Mouse (Mus musculus) liver, embryonic 12.5 days (tissue): ENCODE results near the gene Klf16. TPM values are rescaled to one million over a fixed set of nuclear protein-coding genes. Genes with fewer than 3 reads are reported as not detected.

ENCODE experiments used
- ATAC-seq: fragments of 200-750 bp; cut with Nextera tagmentation; 2 replicates; pipeline ENCODE4 v1.8.0; 2017; ENCODE audit warnings: moderate number of reproducible peaks, mild to moderate bottlenecking, moderate library complexity
- H3K27ac ChIP-seq: fragments of 300-500 bp; sonication (generic); 2 replicates; pipeline ENCODE4 v1.5.1; 2016; ENCODE audit warnings: mild to moderate bottlenecking
- H3K27me3 ChIP-seq: fragments of 300-500 bp; sonication (generic); replicated peaks from 2 replicates; pipeline ENCODE4 v1.6.1; 2016; ENCODE audit warnings: mild to moderate bottlenecking, moderate library complexity
- H3K36me3 ChIP-seq: fragments of 300-500 bp; sonication (generic); 2 replicates; pipeline ENCODE4 v1.6.1; 2016; ENCODE audit warnings: mild to moderate bottlenecking, moderate library complexity
- H3K4me1 ChIP-seq: fragments of 300-500 bp; sonication (generic); 2 replicates; pipeline ENCODE4 v1.6.1; 2016
- H3K4me2 ChIP-seq: fragments of 300-500 bp; sonication (generic); 2 replicates; pipeline ENCODE4 v1.6.1; 2016; ENCODE audit warnings: mild to moderate bottlenecking, moderate library complexity
- H3K4me3 ChIP-seq: fragments of 300-500 bp; sonication (generic); 2 replicates; pipeline ENCODE4 v1.5.1; 2016; ENCODE audit warnings: mild to moderate bottlenecking, moderate library complexity
- H3K9ac ChIP-seq: fragments of 300-500 bp; sonication (generic); 2 replicates; pipeline ENCODE4 v1.6.1; 2016; ENCODE audit warnings: mild to moderate bottlenecking, moderate library complexity
- H3K9me3 ChIP-seq: fragments of 300-500 bp; sonication (generic); replicated peaks from 2 replicates; pipeline ENCODE4 v1.6.1; 2016; ENCODE audit warnings: mild to moderate bottlenecking, moderate library complexity
- WGBS: fragments of 180-500 bp; shearing (Covaris S2); methylation state at CpG from one replicate; pipeline ENCODE4 v1.1.7; 2016; ENCODE audit not compliant: insufficient replicate concordance; 5-methylcytosine and 5-hydroxymethylcytosine counted together
- polyA plus RNA-seq: library from polyadenylated mRNA; unstranded; fragments of >200 nt; fragmentation: Nextera tagmentation; extraction: Ambion mirVana; gene quantifications from 2 replicates; pipeline ENCODE4 v1.2.1, GENCODE M21; 2016

The Klf16 gene
- polyA plus RNA-seq, 1 experiment from 2014 or later, result 24.7 TPM

GRCm38 (mm10) chr10:80568876-80569275 lies 8.2 kb downstream of the Klf16 start:
- ATAC-seq, result no peak
- Histone ChIP-seq H3K4me1 (peaks cover 74% of the 10 kb centered on the region), H3K9me3 (no peaks in the 10 kb centered on the region), H3K27me3 (no peaks in the 10 kb centered on the region), H3K36me3 (peaks cover 46% of the 10 kb centered on the region), H3K27ac (peak overlapping the region; percentile 99), H3K9ac (peak overlapping the region; percentile 56), H3K4me2 (peak overlapping the region; percentile 100), H3K4me3 (peak overlapping the region; percentile 91; the same call in 1 of the 2 replicates)
- WGBS, result 93% methylated on average over 29 of the region's 29 CpGs

GRCm38 (mm10) chr10:80566375-80567092 lies 10.6 kb downstream of the Klf16 start:
- peak; percentile 44 for ATAC-seq
- Histone ChIP-seq H3K27ac (peak overlapping the region; percentile 59), H3K4me2 (peak overlapping the region; percentile 13; the same call in 1 of the 2 replicates), H3K9ac (no peak overlapping the region), H3K27me3 (no peaks in the 10 kb centered on the region), H3K36me3 (peaks cover 49% of the 10 kb centered on the region), H3K9me3 (no peaks in the 10 kb centered on the region), H3K4me1 (peaks cover 59% of the 10 kb centered on the region), H3K4me3 (no peak overlapping the region)
- 37% methylated on average over 17 of the region's 17 CpGs for WGBS

- peak; percentile 81 for ATAC-seq
- Histone ChIP-seq H3K4me3 (peak within 1 kb of the TSS; percentile 96), H3K27ac (peak within 1 kb of the TSS; percentile 87), H3K4me1 (peaks cover 57% of the 10 kb centered on the region), H3K27me3 (no peaks in the 10 kb centered on the region), H3K9ac (peak within 1 kb of the TSS; percentile 91), H3K9me3 (no peaks in the 10 kb centered on the region), H3K36me3 (peaks cover 44% of the 10 kb centered on the region), H3K4me2 (peak within 1 kb of the TSS; percentile 82)
- WGBS, result under 1% methylated on average over 72 of the region's 72 CpGs
Observed at GRCm38 (mm10) chr10:80561116-80561944, 15.8 kb downstream of the Klf16 start, which contains the start of gene Rexo1. TSS of gene Rexo1 (minus strand) at chr10:80561560.

- Histone ChIP-seq H3K9ac (peak overlapping the region; percentile 91), H3K4me1 (peaks cover 52% of the 10 kb centered on the region), H3K4me3 (peak overlapping the region; percentile 96), H3K4me2 (peak overlapping the region; percentile 82), H3K9me3 (no peaks in the 10 kb centered on the region), H3K27ac (peak overlapping the region; percentile 87), H3K36me3 (peaks cover 38% of the 10 kb centered on the region), H3K27me3 (no peaks in the 10 kb centered on the region)
- WGBS, result 1% methylated on average over 13 of the region's 13 CpGs
- 0 out of 2 replicates have a peak, but pooled peaks have one; percentile 4 for ATAC-seq
Observed at GRCm38 (mm10) chr10:80560621-80561020, 16.5 kb downstream of the Klf16 start.

GRCm38 (mm10) chr10:80559431-80559830 lies 17.7 kb downstream of the Klf16 start:
- no peak for ATAC-seq
- H3K4me2 ChIP-seq, result peak overlapping the region; percentile 82
- H3K27me3 ChIP-seq, result no peaks in the 10 kb centered on the region
- H3K4me1 ChIP-seq, result peaks cover 60% of the 10 kb centered on the region
- 81% methylated on average over 7 of the region's 7 CpGs for WGBS
- H3K27ac ChIP-seq, result peak overlapping the region; percentile 27; the same call in 1 of the 2 replicates
- H3K9me3 ChIP-seq, result no peaks in the 10 kb centered on the region
- peaks cover 29% of the 10 kb centered on the region for H3K36me3 ChIP-seq
- peak overlapping the region; percentile 91; the same call in 1 of the 2 replicates for H3K9ac ChIP-seq
- H3K4me3 ChIP-seq, result peak overlapping the region; percentile 96

GRCm38 (mm10) chr10:80557346-80557965 lies 19.7 kb downstream of the Klf16 start:
- peaks cover 78% of the 10 kb centered on the region for H3K4me1 ChIP-seq
- H3K27me3 ChIP-seq, result no peaks in the 10 kb centered on the region
- no peaks in the 10 kb centered on the region for H3K9me3 ChIP-seq
- WGBS, result 40% methylated on average over 5 of the region's 5 CpGs
- no peak overlapping the region for H3K4me3 ChIP-seq
- peak overlapping the region; percentile 50 for H3K27ac ChIP-seq
- ATAC-seq, result no peak
- H3K4me2 ChIP-seq, result peak overlapping the region; percentile 4; the same call in 1 of the 2 replicates
- H3K36me3 ChIP-seq, result peaks cover 22% of the 10 kb centered on the region
- H3K9ac ChIP-seq, result peak overlapping the region; percentile 46

GRCm38 (mm10) chr10:80553997-80554396 lies 23.1 kb downstream of the Klf16 start:
- Histone ChIP-seq H3K9me3 (no peaks in the 10 kb centered on the region), H3K36me3 (peaks cover 45% of the 10 kb centered on the region), H3K4me2 (peak overlapping the region; percentile 75), H3K4me3 (peak overlapping the region; percentile 31), H3K4me1 (peaks cover 76% of the 10 kb centered on the region), H3K27me3 (no peaks in the 10 kb centered on the region), H3K27ac (peak overlapping the region; percentile 91), H3K9ac (peak overlapping the region; percentile 70)
- 55% methylated on average over 6 of the region's 6 CpGs for WGBS
- ATAC-seq, result peak; percentile 53

- peak; percentile 93 for ATAC-seq
- H3K27ac ChIP-seq, result peak overlapping the region; percentile 91
- peaks cover 76% of the 10 kb centered on the region for H3K4me1 ChIP-seq
- peak overlapping the region; percentile 31 for H3K4me3 ChIP-seq
- no peaks in the 10 kb centered on the region for H3K9me3 ChIP-seq
- peak overlapping the region; percentile 70 for H3K9ac ChIP-seq
- H3K4me2 ChIP-seq, result peak overlapping the region; percentile 75
- no peaks in the 10 kb centered on the region for H3K27me3 ChIP-seq
- H3K36me3 ChIP-seq, result peaks cover 45% of the 10 kb centered on the region
- WGBS, result 27% methylated on average over 8 of the region's 8 CpGs
Observed at GRCm38 (mm10) chr10:80553575-80553974, 23.5 kb downstream of the Klf16 start.

GRCm38 (mm10) chr10:80552364-80552763 lies 24.8 kb downstream of the Klf16 start:
- H3K27ac ChIP-seq, result peak overlapping the region; percentile 91
- WGBS, result 55% methylated on average over 9 of the region's 9 CpGs
- peaks cover 76% of the 10 kb centered on the region for H3K4me1 ChIP-seq
- peak overlapping the region; percentile 70 for H3K9ac ChIP-seq
- H3K9me3 ChIP-seq, result no peaks in the 10 kb centered on the region
- peak overlapping the region; percentile 75 for H3K4me2 ChIP-seq
- ATAC-seq, result no peak
- peaks cover 51% of the 10 kb centered on the region for H3K36me3 ChIP-seq
- H3K27me3 ChIP-seq, result no peaks in the 10 kb centered on the region
- H3K4me3 ChIP-seq, result no peak overlapping the region

- no peak overlapping the region for H3K4me3 ChIP-seq
- WGBS, result 92% methylated on average over 21 of the region's 21 CpGs
- H3K9ac ChIP-seq, result no peak overlapping the region
- ATAC-seq, result no peak
- peaks cover 75% of the 10 kb centered on the region for H3K36me3 ChIP-seq
- H3K4me1 ChIP-seq, result peaks cover 71% of the 10 kb centered on the region
- H3K9me3 ChIP-seq, result no peaks in the 10 kb centered on the region
- H3K27me3 ChIP-seq, result no peaks in the 10 kb centered on the region
- H3K4me2 ChIP-seq, result no peak overlapping the region
- no peak overlapping the region for H3K27ac ChIP-seq
Observed at GRCm38 (mm10) chr10:80549279-80549678, 27.8 kb downstream of the Klf16 start.

GRCm38 (mm10) chr10:80548428-80549006 lies 28.6 kb downstream of the Klf16 start:
- Histone ChIP-seq H3K36me3 (peaks cover 83% of the 10 kb centered on the region), H3K27ac (peak overlapping the region; percentile 81), H3K9me3 (no peaks in the 10 kb centered on the region), H3K27me3 (no peaks in the 10 kb centered on the region), H3K9ac (0 out of 2 replicates have a peak overlapping the region, but pooled peaks have one; percentile 19), H3K4me3 (no peak overlapping the region), H3K4me1 (peaks cover 63% of the 10 kb centered on the region), H3K4me2 (no peak overlapping the region)
- 0 out of 2 replicates have a peak, but pooled peaks have one; percentile 2 for ATAC-seq
- WGBS, result 69% methylated on average over 10 of the region's 10 CpGs
